Mouse (Mus musculus) embryo, embryonic 11 days (tissue): Measurements from ENCODE around the gene Gm29110.
"Not testable (repeated sequence)": the region's sequence is repeated elsewhere in the genome, so short reads cannot be mapped to it uniquely, and the experiment has no call there.

Source experiments
- DNase-seq: peaks from one replicate; pipeline ENCODE4 v3.0.0-alpha.2; 2015

Gm29110 gene

GRCm38 (mm10) chrY:74470231-74470630, at the start of gene Gm29110:
TSS of gene Gm29110 (plus strand) at chrY:74470531.
- DNase-seq, result not testable (repeated sequence)
